Mouse (Mus musculus) limb, embryonic 14.5 days (tissue): ENCODE measurements around the gene Ncor2. TPM values are rescaled to one million over a fixed set of nuclear protein-coding genes. Genes with fewer than 3 reads are reported as not detected.

Experiments used
- ATAC-seq: fragments of 200-750 bp; cut with Nextera tagmentation; 2 replicates; pipeline ENCODE4 v1.8.0; 2017; ENCODE audit warnings: low read depth, moderate number of reproducible peaks, moderate TSS enrichment; ENCODE audit not compliant: low FRiP score
- DNase-seq: peaks from one replicate; pipeline ENCODE4 v3.0.0-alpha.2; 2015; ENCODE audit warnings: low spot score
- H3K27ac ChIP-seq: fragments of 300-500 bp; sonication (generic); replicated peaks from 2 replicates; pipeline ENCODE4 v1.5.1; 2014; ENCODE audit warnings: low read depth, mild to moderate bottlenecking, low read length, moderate library complexity, mixed read lengths
- H3K27me3 ChIP-seq: fragments of 300-500 bp; sonication (generic); 2 replicates; pipeline ENCODE4 v1.6.1; 2014; ENCODE audit warnings: low read length, mixed read lengths; ENCODE audit not compliant: control insufficient read depth, insufficient read depth
- H3K36me3 ChIP-seq: fragments of 300-500 bp; sonication (generic); 2 replicates; pipeline ENCODE4 v1.6.1; 2014; ENCODE audit warnings: mild to moderate bottlenecking, low read length, moderate library complexity, mixed read lengths; ENCODE audit not compliant: control insufficient read depth, insufficient read depth
- H3K4me1 ChIP-seq: fragments of 300-500 bp; sonication (generic); 2 replicates; pipeline ENCODE4 v1.6.1; 2014; ENCODE audit warnings: antibody characterized with exemption, low read length, mixed read lengths; ENCODE audit not compliant: control insufficient read depth, insufficient read depth
- H3K4me2 ChIP-seq: fragments of 300-500 bp; sonication (generic); replicated peaks from 2 replicates; pipeline ENCODE4 v1.6.1; 2014; ENCODE audit warnings: low read depth, mild to moderate bottlenecking, low read length, moderate library complexity; ENCODE audit not compliant: severe bottlenecking
- H3K4me3 ChIP-seq: fragments of 300-500 bp; sonication (generic); replicated peaks from 2 replicates; pipeline ENCODE4 v1.5.1; 2014; ENCODE audit warnings: low read length
- H3K9ac ChIP-seq: fragments of 300-500 bp; sonication (generic); 2 replicates; pipeline ENCODE4 v1.6.1; 2014; ENCODE audit warnings: mild to moderate bottlenecking, low read depth, low read length, moderate library complexity; ENCODE audit not compliant: severe bottlenecking
- H3K9me3 ChIP-seq: fragments of 300-500 bp; sonication (generic); 2 replicates; pipeline ENCODE4 v1.6.1; 2016; ENCODE audit warnings: low read length; ENCODE audit not compliant: control insufficient read depth
- POLR2A ChIP-seq: fragments of 200-500 bp; IDR thresholded peaks from 2 replicates; pipeline ENCODE4 v1.8.0; 2012; ENCODE audit warnings: inconsistent platforms, mild to moderate bottlenecking, moderate library complexity, borderline replicate concordance; ENCODE audit not compliant: insufficient read depth, insufficient read length; ENCODE audit errors: extremely low read depth
- WGBS: fragments of 180-500 bp; shearing (Covaris S2); extraction: QIAGEN DNeasy Blood & Tissue Kit; methylation state at CpG from one replicate; pipeline ENCODE4 v1.1.7; 2014; 5-methylcytosine and 5-hydroxymethylcytosine counted together
- polyA plus RNA-seq, 2 experiments: library from polyadenylated mRNA; depleted of rRNA in 1 of 2; stranded (reverse) in 1 of 2; unstranded in 1 of 2; fragments of >200 nt; fragmentation: Nextera tagmentation in 1 of 2; extraction: Ambion mirVana in 1 of 2; gene quantifications; 2 replicates each; pipeline versions ENCODE4 v1.2.1 to v1.2.3; 2012 to 2014

Gene Ncor2
- polyA plus RNA-seq, 2 experiments: 39.3 to 75.9 TPM

DNA sequence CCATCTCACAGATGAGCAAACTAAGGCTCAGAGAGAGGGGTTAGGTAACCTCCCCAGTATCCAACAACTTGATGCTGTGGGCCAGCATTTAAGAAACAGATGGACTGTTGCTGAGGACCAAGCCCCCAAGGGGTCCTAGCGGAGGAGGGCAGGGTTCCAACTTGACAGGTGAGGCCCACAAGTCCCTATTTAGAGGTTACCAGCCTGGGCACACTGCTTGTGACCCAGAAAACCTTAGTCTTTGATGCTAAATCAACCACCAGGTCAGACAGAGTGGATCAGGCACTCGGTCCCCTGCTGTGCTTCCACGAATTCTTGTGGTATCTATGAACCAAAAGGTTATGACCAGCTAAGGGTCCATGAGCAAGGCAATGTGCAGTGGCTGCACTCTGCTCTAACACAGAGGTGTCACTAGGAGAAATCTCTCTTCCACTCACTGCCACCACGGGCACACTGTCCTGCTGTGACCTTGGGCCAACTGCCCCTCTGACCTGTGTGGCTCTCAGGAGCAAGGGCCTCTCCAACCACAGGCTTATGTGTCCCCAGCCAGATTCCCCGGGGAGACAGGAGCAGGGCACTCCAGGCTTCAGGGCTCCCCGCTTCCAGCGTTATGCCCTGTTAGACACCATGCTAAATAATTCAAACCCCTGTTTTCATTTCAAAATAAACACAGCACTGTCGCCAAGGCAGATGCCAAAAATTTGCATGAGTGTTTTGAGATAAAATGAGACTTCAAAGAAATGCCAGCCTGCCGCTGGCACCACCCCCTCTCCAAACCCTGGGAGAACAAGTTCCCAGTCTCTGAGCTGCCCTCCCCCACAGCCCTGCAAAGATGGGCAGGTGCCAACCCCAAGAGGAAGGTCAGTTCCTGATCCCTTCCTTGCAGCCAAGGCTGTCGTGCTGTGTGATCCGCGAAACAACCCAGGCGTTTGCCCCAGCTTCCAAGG, 4.0 kb downstream of the Ncor2 start:
- Histone ChIP-seq H3K4me1 (peaks cover 75% of the 10 kb centered on the region), H3K9ac (no peak overlapping the region), H3K36me3 (no peaks in the 10 kb centered on the region), H3K9me3 (no peaks in the 10 kb centered on the region), H3K27me3 (no peaks in the 10 kb centered on the region), H3K27ac (no peak overlapping the region), H3K4me3 (no peak overlapping the region), H3K4me2 (no peak overlapping the region)
- no peak for TF ChIP-seq POLR2A
- DNase-seq (no peak), ATAC-seq (no peak)
- WGBS: 65% methylated on average over 13 of the region's 13 CpGs

DNA sequence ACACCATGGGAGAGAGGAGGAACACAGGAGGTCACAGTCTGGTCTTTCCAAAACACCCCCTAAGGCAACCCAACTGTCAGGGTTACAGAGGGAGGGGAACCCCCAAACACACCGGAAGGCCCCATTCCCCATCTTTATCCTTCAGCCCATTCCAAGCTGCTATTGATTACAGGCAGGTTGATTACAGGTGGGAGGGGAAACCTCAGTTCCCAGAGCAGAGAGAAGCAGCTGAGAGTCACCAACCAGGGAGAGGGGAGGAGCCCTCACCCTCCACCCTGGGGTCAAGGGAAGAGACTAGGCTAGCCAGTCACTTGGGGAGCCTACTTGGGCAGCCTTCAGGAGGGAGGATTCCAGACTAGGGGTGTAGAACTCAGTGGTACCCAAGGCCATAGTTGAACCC, 5.2 kb downstream of the Ncor2 start:
- no peaks in the 10 kb centered on the region for H3K27me3 ChIP-seq
- no peak overlapping the region for H3K4me3 ChIP-seq
- no peaks in the 10 kb centered on the region for H3K36me3 ChIP-seq
- DNase-seq: no peak
- ATAC-seq: no peak
- no peak overlapping the region for H3K4me2 ChIP-seq
- no peak overlapping the region for H3K9ac ChIP-seq
- no peak for TF ChIP-seq POLR2A
- H3K4me1 ChIP-seq: peaks cover 74% of the 10 kb centered on the region
- no peaks in the 10 kb centered on the region for H3K9me3 ChIP-seq
- WGBS: 60% methylated on average over 1 of the region's 1 CpGs
- no peak overlapping the region for H3K27ac ChIP-seq

DNA sequence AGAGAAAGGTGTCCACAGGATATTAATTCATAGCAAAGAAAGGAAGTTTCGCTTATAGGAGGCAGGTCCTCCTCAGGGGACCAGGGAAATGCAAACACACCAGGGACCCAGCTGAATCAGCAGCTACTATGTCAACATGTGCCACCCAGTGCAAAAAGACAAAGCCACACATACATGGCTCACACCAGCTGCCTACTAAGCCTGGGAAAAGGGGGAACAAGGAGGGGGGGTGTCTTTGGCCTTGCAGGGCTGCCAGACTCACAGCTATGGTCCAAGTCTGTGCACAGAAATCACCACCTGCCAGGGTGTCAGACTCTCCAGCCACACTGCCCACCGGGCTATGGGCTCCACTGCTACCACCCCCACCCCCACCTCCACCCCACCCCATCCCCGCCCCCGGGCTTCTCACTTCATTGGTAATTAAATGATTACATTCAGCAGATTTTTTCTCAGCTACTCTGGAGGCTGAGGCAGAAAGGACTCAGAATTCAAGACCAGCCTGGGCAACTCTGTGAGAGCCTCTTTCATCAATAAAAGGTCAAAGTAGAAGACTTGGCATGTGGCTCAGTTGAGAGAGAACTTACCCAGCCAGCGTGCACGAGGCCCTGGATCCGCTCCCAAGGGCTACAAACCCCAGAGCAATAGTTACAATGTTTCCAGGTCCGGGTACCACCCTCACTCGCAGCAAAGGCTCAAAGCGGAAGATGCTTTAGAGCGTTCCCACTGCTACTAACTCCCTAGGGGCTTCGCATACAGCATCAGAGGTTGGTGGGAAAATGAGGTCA, 6.0 kb downstream of the Ncor2 start:
- no peak for ATAC-seq

DNA sequence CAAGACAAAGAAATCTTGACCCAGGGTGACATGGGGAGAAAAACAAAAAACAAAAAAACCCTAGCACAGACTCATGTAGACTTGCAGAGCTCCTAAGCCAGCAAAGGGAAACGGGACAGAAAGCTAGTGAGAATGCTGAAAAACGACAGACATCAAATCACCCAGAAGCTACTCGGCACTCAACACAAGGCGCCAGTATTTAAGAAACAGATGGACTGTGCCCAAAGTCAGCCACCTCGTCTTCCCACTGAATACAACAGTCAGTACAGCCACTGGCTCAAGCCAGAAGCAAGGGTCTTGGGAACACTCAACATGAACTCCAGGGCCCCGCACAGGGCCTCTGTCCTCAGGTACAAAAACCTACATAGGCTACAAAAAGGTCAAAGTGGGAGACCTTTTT, 7.8 kb downstream of the Ncor2 start:
- Histone ChIP-seq H3K36me3 (no peaks in the 10 kb centered on the region), H3K9ac (no peak overlapping the region), H3K4me3 (no peak overlapping the region), H3K27me3 (no peaks in the 10 kb centered on the region), H3K4me2 (no peak overlapping the region), H3K27ac (no peak overlapping the region), H3K9me3 (no peaks in the 10 kb centered on the region), H3K4me1 (peaks cover 66% of the 10 kb centered on the region)
- no peak for DNase-seq
- TF ChIP-seq POLR2A: no peak
- WGBS: 63% methylated on average over 6 of the region's 6 CpGs
- ATAC-seq: no peak

More for the DNA sequence above, 6.0 kb downstream of the Ncor2 start:
- DNase-seq: no peak
- WGBS: 54% methylated on average over 12 of the region's 12 CpGs
- Histone ChIP-seq H3K9me3 (no peaks in the 10 kb centered on the region), H3K4me3 (no peak overlapping the region), H3K4me1 (peaks cover 78% of the 10 kb centered on the region), H3K27me3 (no peaks in the 10 kb centered on the region), H3K27ac (no peak overlapping the region), H3K4me2 (no peak overlapping the region), H3K9ac (no peak overlapping the region), H3K36me3 (no peaks in the 10 kb centered on the region)
- TF ChIP-seq POLR2A: no peak

DNA sequence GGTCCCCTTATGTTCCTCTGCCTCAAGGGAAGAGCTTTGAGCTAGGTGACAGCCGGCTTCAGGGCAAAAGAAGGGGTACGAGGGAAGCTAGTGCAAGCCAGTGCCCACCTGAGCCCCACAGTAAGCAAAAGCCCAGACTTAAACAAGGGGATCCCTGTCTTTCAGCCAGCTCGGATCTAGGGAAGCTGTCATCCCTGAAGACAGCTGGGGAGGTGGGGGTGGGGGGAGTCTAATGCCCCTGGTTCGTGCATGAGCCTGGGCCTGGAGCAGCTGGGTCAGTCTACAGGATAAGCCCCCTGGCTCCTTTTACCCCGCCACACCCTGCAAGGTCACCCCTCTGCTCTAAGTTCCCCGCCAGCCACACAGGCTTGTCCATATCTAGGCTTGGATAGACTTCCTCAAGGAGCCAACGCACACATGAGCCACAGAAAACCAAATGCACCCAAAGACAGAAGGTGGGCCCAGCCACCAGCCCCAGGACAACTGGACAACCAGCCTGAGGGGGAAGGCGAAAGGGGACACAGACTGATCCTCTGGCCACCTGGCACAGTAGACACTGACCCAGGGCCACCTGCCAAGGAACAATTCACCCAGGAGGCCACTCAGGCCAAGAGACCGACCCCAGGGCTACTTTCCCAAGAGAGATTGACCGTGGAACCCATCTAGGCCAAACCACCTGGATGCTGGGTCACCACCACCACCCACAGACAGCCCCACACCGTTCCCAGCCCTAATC, 8.7 kb downstream of the Ncor2 start:
- Histone ChIP-seq H3K9ac (no peak overlapping the region), H3K36me3 (no peaks in the 10 kb centered on the region), H3K27ac (no peak overlapping the region), H3K27me3 (no peaks in the 10 kb centered on the region), H3K4me1 (peaks cover 66% of the 10 kb centered on the region), H3K4me2 (no peak overlapping the region), H3K9me3 (no peaks in the 10 kb centered on the region), H3K4me3 (no peak overlapping the region)
- no peak for DNase-seq
- WGBS: 72% methylated on average over 11 of the region's 11 CpGs
- no peak for TF ChIP-seq POLR2A
- ATAC-seq: no peak
